Mouse (Mus musculus) liver, adult 2 months (tissue): Measurements from ENCODE around the gene Trim54.

Experiments used
- CTCF ChIP-seq: fragments of 200-500 bp; IDR thresholded peaks from 2 replicates; pipeline ENCODE4 v1.5.1; 2011; ENCODE audit warnings: low read depth, low read length, control low read depth
- POLR2A ChIP-seq: fragments of 200-500 bp; IDR thresholded peaks from 2 replicates; pipeline ENCODE4 v1.6.1; 2011; ENCODE audit warnings: low read length, control low read depth; ENCODE audit not compliant: insufficient read depth; ENCODE audit errors: extremely low read depth

DNA sequence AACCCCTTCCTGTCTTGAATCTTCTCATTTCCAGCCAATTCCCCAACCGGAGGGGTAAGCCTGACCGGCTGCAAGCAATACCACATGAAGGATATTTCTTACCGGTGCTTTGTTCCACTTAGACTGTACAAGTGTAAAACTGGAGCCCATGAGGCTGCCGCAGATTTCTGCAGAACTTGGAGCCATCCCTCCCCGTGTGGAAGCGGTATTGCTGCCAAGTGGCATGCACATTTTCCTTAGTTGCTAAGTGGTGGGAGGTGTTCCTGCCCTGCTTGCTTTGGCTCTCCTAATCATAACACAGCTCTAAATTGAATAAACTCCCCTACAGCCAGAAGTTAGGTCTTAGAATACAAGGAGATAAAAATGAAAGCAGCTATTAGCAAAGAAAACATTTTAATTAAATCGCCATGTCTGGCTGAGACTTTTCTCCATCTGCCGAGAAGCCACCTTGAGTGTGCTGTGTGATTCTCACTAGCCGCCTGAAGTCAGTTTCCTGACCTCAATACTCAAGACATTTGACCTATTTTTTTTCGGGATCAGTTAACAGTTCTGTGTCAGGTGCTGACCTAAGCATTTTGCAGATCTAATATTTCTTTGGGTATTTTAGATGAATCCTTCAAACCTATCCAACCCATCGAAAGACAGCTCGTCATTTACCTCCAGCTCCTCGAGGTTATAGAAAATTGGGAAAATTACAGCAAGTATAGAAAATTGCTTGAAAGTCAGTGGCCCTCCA, 36.3 kb upstream of the Trim54 start:
- TF ChIP-seq POLR2A (no peak), CTCF (no peak)
